Mouse (Mus musculus) testis, adult 2 months (tissue): ENCODE results near the gene Pa2g4.

Experiments
- CTCF ChIP-seq: fragments of 200-500 bp; IDR thresholded peaks from 2 replicates; pipeline ENCODE4 v1.5.1; 2012; ENCODE audit warnings: low read depth, mild to moderate bottlenecking, inconsistent platforms, low read length, moderate library complexity; ENCODE audit not compliant: control insufficient read depth, insufficient read depth, insufficient replicate concordance
- POLR2A ChIP-seq: fragments of 200-500 bp; IDR thresholded peaks from 2 replicates; pipeline ENCODE4 v1.6.1; 2012; ENCODE audit warnings: low read depth, mild to moderate bottlenecking, inconsistent platforms, low read length, moderate library complexity; ENCODE audit not compliant: control insufficient read depth

GRCm38 (mm10) chr10:128516029-128516428 lies 49.8 kb downstream of the Pa2g4 start:
- TF ChIP-seq CTCF, result no peak
- no peak for TF ChIP-seq POLR2A
